Mouse (Mus musculus): ENCODE results near the gene Mtfp1. TPM values are rescaled to one million over a fixed set of nuclear protein-coding genes. Genes with fewer than 3 reads are reported as not detected.

Gene Mtfp1
- polyA plus RNA-seq, 1 experiment, result 54.3 TPM

DNA sequence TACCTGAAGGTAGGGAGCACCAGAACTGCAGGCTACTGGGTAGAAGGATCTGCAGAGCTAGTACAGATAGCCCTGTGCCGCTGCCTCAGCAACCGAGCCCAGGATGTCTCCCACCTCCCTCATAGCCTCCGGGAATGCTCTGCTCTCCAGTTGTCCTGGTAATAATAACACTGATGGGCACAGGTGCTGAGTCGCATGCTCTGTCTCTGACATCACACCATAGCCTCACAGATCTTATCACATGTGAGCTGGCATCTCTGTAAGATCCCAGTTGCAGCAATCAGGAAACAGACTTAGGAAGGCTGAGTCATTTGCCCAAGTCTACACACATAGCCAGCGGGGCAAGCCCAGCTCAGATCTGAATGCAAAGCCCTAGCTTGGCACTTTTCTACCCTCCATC lies 6.6 kb upstream of the Mtfp1 start:
- peaks cover 3% of the 10 kb centered on the region; the same call in 1 of the 2 replicates for H3K4me1 ChIP-seq (ENCODE audit: control insufficient read depth, insufficient read depth, insufficient read length, low read length)
- H3K4me3 ChIP-seq (ENCODE audit: insufficient read depth, low read depth, low read length), result no peak overlapping the region
- no peak overlapping the region for H3K27ac ChIP-seq (replicated peaks; ENCODE audit: low read depth, low read length)

DNA sequence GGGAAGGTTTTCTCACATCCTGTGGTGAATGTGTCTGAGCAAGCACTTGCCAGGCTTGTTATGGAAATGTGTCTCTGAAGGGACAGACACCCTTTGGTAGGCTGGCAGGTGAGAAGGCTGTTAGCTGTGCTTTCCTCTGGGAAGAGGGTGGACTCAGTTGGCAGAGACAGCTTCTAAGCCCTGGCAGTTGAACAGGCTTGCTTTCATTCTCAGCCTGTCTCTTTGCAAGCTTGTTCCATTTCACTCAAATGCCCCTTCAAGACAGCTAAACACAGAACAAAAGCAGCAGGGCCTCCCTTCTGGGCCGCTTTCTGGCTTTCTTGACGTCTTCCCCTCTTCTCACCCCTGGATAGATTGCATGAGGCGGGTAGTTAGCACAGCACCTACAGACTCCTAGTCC lies 4.2 kb upstream of the Mtfp1 start:
- Histone ChIP-seq H3K4me3 (ENCODE audit: insufficient read depth, low read depth, low read length) (no peak overlapping the region), H3K4me1 (ENCODE audit: control insufficient read depth, insufficient read depth, insufficient read length, low read length) (peaks cover 3% of the 10 kb centered on the region; the same call in 1 of the 2 replicates), H3K27ac (replicated peaks; ENCODE audit: low read depth, low read length) (no peak overlapping the region)

DNA sequence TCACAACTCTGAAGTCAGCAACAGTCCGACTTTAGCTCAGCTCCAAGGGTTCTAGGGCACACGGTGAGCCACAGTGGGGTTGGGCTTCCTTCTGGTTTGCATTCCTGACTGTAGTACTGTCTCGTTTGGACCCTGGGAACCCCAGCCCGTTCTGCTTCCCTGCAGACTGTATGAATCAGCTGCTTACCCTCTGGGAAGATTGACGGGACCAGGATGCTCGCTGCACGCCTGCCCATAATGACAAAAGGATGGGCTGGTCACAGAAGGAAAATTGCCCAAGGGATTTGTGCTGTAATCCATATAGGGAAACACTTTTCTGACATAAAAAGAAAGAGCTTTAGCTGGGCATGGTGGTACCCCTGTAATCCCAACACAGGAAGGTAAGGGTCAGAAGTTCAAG lies 3.6 kb upstream of the Mtfp1 start:
- H3K27ac ChIP-seq (replicated peaks; ENCODE audit: low read depth, low read length), result no peak overlapping the region
- no peak overlapping the region for H3K4me3 ChIP-seq (ENCODE audit: insufficient read depth, low read depth, low read length)
- H3K4me1 ChIP-seq (ENCODE audit: control insufficient read depth, insufficient read depth, insufficient read length, low read length), result peaks cover 3% of the 10 kb centered on the region; the same call in 1 of the 2 replicates

DNA sequence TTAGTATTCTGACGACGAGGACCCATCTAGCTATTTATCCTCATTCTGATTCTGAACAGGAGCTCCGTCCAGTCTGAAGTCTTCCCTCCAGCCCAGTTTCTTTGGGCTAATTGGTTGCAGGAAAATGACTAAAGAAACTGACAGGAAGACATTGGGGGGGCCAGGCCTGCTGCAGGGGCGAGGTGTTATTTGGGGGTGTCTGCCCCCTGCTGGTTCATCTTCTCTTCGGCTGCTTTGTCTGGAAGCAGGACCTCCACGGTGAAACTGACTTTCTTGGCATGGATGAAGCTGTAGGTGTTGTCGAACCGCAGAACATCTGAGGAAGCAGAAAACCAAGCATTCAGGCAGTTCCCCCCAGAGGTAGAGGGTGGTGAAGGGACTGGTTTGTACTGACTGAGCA lies 2.9 kb upstream of the Mtfp1 start:
- peaks cover 3% of the 10 kb centered on the region; the same call in 1 of the 2 replicates for H3K4me1 ChIP-seq (ENCODE audit: control insufficient read depth, insufficient read depth, insufficient read length, low read length)
- H3K27ac ChIP-seq (replicated peaks; ENCODE audit: low read depth, low read length), result no peak overlapping the region
- no peak overlapping the region for H3K4me3 ChIP-seq (ENCODE audit: insufficient read depth, low read depth, low read length)

DNA sequence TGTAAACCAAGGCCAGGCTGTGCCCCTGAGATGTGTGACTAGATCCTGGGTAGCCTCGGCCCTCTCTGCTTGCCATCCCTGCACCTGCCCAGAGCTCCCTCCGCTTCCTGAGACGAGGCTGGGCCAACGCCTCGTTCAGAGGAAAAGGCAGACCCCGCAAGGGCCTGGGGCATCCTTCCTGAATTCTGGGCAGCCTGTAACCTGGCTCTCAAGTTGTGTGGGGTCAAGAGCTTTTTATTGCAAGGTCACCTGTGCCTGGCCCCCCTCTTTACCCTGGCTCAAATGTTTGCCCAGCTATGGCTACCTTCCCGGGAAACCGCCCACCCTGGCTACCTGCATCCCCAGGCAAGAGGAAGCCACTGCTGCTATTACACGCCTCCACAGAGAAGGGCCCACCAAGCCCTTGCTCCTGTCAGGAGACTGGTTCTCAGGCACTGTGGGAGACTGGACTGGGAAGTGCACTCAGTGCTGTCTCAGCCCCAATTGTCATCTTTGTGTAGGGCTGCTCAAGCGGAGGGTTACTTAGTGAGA lies 1.9 kb upstream of the Mtfp1 start:
- Histone ChIP-seq H3K4me3 (ENCODE audit: insufficient read depth, low read depth, low read length) (peak overlapping the region; percentile 60), H3K27ac (replicated peaks; ENCODE audit: low read depth, low read length) (peak overlapping the region; percentile 79), H3K4me1 (ENCODE audit: control insufficient read depth, insufficient read depth, insufficient read length, low read length) (peaks cover 3% of the 10 kb centered on the region; the same call in 1 of the 2 replicates)

DNA sequence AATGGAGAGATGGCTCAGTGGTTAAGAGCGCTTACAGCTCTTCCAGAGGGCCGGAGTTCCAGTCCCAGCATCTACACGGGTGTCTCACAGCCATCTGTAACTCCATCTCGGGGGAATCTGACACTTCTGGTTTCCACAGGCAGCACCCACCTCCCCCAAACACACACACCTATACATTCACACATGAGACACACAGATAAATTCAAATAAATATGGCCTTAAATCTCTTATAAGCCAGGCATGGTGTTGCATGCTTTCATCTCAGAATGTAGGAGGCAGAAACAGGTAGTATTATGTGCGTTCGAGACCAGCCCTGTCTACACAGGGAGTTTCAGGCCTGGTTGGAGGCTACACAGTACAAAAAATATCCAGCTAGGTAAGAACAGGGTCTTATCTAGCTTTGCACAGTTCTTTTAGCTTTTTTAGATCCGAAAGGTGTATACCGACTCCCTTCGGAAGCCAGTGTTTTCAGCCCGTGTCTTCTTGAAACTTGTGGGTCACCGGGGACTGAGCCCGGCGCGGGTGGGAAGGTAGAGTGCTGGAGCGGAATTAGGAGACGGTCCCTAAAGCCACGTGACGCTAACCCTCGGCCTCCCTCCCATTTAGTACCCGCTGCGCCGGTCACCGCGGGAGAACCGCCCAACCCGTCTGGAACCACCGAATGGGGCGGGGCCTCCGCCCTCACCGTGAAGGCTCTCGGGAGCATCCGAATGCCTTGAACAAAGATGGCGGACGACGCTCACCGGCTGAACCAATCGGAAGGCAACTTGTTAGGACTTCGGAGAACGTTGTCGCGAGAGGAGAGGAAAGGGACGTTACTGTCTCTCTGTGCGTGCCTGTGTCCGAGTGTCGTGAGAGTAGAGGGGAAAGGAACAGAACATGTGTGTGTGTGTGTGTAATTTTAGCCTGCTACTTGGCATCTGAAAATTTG lies 1.1 kb upstream of the Mtfp1 start:
- Histone ChIP-seq H3K4me3 (ENCODE audit: insufficient read depth, low read depth, low read length) (peak overlapping the region; percentile 81), H3K27ac (replicated peaks; ENCODE audit: low read depth, low read length) (peak overlapping the region; percentile 79), H3K4me1 (ENCODE audit: control insufficient read depth, insufficient read depth, insufficient read length, low read length) (peaks cover 3% of the 10 kb centered on the region; the same call in 1 of the 2 replicates)

DNA sequence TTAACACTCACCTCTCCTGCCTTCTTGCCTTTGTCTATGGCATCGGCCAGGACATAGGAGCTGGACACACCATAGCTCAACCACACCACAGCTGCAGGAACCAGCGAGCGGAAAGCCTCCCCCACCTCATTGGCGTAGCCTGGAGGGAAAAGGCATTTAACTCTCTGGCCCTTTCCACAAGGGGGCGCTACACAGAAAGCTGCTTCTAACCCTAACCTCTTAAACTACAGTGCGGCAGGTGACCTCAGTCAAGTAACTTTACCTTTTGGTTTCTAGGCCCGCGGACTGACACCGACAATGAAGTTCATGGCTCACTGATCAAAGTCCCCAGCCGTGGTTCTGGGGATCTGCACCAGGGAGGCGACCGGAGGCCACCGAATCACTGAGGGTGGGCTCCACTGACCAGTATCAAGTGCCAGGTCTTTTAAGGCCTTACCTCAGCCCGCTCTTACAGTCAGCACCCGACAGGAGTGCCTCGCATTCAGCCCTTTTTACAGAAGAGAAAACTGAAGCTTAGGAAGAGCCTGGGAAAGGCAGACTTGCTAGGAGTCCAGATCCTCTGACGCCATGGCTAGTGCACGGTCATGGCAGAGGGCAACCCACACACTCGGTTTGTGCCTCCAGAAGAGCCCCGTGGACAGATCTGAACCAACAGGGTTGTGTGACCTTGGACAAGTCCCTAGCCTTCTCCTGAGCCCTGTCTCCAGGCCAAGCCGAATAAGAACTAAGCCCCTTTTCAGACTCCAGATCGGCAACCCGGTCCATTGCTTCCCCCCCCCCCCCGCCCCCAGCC lies 671 bp downstream of the Mtfp1 start:
- Histone ChIP-seq H3K27ac (replicated peaks; ENCODE audit: low read depth, low read length) (peak overlapping the region; percentile 65), H3K4me3 (ENCODE audit: insufficient read depth, low read depth, low read length) (peak overlapping the region; percentile 81), H3K4me1 (ENCODE audit: control insufficient read depth, insufficient read depth, insufficient read length, low read length) (peaks cover 3% of the 10 kb centered on the region; the same call in 1 of the 2 replicates)

DNA sequence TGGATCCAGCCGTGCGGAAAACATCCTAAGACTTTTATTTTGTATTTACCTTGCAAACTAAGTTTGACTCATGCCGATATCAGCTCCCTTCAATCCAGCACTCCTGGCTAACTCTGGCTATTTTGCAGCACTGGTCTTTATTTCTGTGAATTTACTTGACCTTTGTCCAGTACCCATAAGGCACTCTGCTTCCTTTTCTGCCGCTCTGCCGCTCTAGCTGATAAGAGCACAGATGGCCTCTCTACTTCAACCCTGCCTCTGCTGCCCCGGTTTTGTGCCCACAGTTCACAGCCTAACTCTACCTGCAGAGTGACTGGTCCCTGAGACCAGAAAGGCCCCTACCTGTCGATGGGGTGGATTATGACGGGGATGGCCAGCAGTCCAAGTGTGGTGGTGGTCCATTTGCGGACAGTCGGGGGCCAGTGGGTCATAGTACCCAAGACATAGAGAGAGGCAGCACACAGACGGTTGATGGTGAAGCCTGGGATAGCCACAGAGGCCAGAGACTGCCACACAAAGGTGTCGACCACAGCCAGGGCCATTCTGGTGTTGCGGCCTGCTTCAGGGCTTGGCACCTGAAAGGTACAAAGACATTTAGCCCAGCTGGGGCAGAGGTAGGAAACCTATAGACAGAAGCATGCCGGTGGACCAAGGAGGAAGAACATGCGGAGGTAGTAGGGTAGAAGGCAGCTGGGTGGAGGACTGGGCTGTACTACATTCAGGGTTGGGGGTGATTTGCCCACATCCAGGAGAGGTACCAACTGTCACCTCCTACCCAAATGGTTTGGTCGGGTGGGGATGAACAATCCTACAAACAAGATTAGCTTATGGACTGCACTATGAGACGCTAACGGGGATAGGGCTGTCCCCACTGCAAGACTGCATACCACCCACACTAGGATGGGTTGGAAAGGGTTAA lies 1.5 kb downstream of the Mtfp1 start:
- H3K4me3 ChIP-seq (ENCODE audit: insufficient read depth, low read depth, low read length), result peak overlapping the region; percentile 81
- H3K27ac ChIP-seq (replicated peaks; ENCODE audit: low read depth, low read length), result no peak overlapping the region
- peaks cover 3% of the 10 kb centered on the region; the same call in 1 of the 2 replicates for H3K4me1 ChIP-seq (ENCODE audit: control insufficient read depth, insufficient read depth, insufficient read length, low read length)

DNA sequence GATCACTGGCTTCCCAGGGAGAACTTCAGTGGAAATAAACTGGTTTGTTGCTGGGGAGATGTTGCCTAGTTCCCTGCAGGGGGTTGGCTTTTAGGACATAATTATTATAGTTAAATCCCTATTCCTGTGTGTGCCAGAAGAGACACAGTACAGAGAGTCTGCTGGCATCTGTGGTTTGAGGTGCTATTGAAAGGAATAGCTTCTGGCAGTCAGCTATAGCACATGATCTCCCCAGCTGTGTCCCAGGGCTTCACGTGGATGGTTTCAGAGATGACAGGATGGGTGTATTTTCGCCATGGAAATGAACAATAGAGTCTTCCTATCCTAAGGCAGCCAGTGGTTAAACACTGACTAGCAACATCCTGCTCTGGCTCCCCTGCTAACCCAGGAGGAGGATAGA lies 8.0 kb downstream of the Mtfp1 start:
- no peak overlapping the region for H3K4me3 ChIP-seq (ENCODE audit: insufficient read depth, low read depth, low read length)
- no peaks in the 10 kb centered on the region for H3K4me1 ChIP-seq (ENCODE audit: control insufficient read depth, insufficient read depth, insufficient read length, low read length)
- H3K27ac ChIP-seq (replicated peaks; ENCODE audit: low read depth, low read length), result no peak overlapping the region

DNA sequence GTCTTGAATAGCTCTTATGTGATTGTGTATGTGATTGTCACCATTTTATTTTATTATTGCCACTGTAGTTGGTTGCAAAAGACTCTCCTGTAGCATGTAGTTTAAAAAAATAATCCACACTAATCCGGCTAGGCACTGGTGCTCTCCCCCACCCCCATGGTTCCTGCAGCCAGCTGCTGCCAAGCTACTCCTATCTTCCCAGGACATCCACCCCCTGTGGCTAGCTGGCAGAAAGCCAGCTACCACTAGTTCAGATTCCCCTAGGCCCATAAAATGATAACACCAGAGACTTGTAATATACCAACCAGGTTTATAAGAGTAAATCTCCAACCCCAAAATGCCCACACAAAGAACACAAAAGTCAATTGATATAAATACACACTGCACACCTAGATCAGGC lies 9.0 kb downstream of the Mtfp1 start:
- no peak overlapping the region for H3K4me3 ChIP-seq (ENCODE audit: insufficient read depth, low read depth, low read length)
- H3K4me1 ChIP-seq (ENCODE audit: control insufficient read depth, insufficient read depth, insufficient read length, low read length), result no peaks in the 10 kb centered on the region
- H3K27ac ChIP-seq (replicated peaks; ENCODE audit: low read depth, low read length), result no peak overlapping the region

DNA sequence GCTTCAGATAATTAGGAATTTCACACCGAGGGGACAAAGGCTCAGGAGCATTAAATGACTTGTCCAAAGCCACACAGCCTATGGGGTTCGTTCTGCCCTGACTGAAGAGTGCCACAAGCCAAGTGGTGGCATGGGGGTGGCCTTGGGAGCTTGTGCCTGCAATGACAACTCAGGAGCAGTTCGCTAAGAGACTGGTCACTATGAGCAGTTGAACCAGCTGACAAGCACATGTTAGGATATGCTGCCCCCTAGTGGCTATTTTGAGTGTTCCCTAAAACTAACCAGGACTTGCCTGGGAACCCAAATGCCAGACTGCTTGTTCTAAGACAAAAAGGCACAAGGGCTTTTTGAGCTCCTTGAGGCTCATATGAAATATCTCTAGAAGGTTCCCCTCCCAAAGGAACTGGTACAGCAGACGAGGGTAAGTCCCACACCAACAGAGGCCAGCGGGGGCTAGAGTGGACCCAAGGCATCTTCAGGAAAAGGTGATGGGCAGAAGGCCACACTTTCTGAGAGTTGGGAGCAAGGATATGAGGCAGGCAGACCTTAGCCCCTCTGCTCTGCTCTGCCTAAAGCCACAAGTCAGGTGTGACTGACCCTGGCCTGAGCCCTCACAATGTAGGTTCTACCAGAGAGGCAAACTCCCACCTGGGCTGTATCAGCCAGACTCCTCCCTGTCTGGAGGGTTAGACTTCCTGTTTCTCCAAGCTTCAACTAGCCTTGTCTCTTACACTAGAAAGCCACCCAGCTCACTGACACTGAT lies 11.7 kb downstream of the Mtfp1 start:
- no peak overlapping the region for H3K4me3 ChIP-seq (ENCODE audit: insufficient read depth, low read depth, low read length)
- H3K4me1 ChIP-seq (ENCODE audit: control insufficient read depth, insufficient read depth, insufficient read length, low read length), result no peaks in the 10 kb centered on the region
- no peak overlapping the region for H3K27ac ChIP-seq (replicated peaks; ENCODE audit: low read depth, low read length)

DNA sequence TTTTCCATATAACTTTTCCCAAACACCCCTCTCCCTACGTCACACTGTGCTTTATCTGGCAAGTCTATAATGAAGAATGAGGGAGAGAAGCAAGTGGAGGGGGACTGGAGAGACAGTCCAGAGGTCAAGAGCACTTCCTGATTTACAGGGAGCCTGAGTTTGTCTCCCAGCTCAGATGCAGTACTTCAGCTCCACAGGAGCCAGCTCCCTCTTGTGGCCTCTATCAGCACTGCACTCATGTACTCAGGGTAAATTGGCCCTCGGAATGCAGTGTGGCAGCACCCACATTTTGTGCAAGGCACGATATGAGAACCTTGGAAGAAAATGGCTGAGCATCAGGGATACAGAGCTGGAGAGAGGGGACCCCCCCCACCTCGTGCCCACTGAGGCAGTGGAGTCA lies 15.0 kb downstream of the Mtfp1 start:
- Histone ChIP-seq H3K27ac (replicated peaks; ENCODE audit: low read depth, low read length) (no peak overlapping the region), H3K4me1 (ENCODE audit: control insufficient read depth, insufficient read depth, insufficient read length, low read length) (no peaks in the 10 kb centered on the region), H3K4me3 (ENCODE audit: insufficient read depth, low read depth, low read length) (no peak overlapping the region)

DNA sequence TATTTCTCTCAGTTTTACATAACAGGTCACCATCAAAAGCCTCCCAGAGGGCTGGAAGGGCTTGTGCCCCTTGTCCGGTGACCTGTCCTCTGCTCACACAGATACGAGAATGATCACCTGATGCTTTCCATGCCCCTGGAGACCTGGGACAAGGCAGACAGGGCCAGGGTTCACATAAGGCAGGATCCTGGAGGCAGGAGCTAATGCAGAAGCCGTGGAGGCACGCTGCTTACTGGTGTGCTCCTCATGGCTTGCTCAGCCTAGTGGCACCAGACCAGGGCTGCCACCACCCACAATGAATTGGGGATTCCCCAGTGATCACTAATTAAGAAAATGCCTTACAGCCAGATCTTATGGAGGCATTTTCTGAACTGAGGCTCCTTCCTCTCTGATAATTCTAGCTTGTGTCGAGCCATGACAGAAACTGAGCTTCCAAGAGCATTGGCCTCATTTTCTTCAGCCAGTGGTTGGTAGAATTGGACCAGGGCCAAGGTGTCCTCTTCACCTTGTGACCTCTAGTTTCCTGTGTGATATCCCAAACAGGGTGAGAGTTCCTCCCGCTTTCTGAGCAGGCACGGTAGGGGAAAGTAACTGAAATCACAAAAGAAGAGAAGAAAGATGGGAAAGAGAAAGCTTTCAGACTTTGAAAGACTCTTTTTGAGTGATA lies 16.8 kb downstream of the Mtfp1 start:
- H3K4me1 ChIP-seq (ENCODE audit: control insufficient read depth, insufficient read depth, insufficient read length, low read length), result no peaks in the 10 kb centered on the region
- no peak overlapping the region for H3K27ac ChIP-seq (replicated peaks; ENCODE audit: low read depth, low read length)

More for the DNA sequence above, 16.8 kb downstream of the Mtfp1 start:
- no peak overlapping the region for H3K4me3 ChIP-seq (ENCODE audit: insufficient read depth, low read depth, low read length)

Measured in brown adipose tissue, adult 24 weeks (tissue).